Mouse (Mus musculus): ENCODE measurements around the gene Trpc4ap.

- TF ChIP-seq CTCF (IDR thresholded peaks at IDR 0.05; ENCODE audit: insufficient read depth, low read depth, low read length) (no peak), POLR2A (IDR thresholded peaks at IDR 0.05; ENCODE audit: insufficient read depth, low read depth, low read length) (peak; percentile 80)
These were observed 37.0 kb upstream of the Trpc4ap start, which contains the start of gene Edem2 for GRCm38 (mm10) chr2:155729158-155729645.
